In the genomic region with DNA sequence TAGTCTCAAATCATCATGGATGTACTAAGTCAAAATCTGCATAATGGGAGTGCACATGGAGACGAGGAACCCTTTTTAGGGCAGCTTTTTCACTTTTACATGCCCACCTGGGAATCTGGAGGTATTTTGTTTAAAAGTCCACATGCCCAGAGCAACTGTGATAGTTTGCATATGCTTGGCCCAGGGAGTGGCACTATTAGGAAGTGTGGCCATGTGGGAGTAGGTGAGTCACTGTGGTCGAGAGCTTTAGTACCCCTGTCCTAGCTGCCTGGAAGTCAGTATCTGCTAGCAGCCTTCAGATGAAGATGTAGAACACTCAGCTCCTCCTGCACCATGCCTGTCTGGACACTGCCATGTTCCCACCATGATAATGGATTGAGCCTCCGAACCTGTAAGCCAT, we compare ENCODE assay signal across 24 mouse cellular contexts. TPM values are rescaled to one million over a fixed set of nuclear protein-coding genes. Genes with fewer than 3 reads are reported as not detected.
"Had no signal": no experiment of that assay in that cellular context is flagged by ENCODE, and none has a peak within 500 bp of the region (broad histone marks: within the 10 kb centered on the region; RNA-seq: fewer than 3 reads in every experiment).

No protein-coding gene starts in this region.

- H3K4me2 ChIP-seq: heart, embryonic 11.5 days; heart, embryonic 13.5 days; heart, embryonic 15.5 days; hindbrain, embryonic 13.5 days; hindbrain, embryonic 15.5 days; kidney, embryonic 15.5 days; limb, embryonic 13.5 days; limb, embryonic 15.5 days; liver, embryonic 12.5 days had no signal

- H3K27me3 ChIP-seq: heart, embryonic 13.5 days; heart, embryonic 15.5 days; hindbrain, embryonic 13.5 days; hindbrain, embryonic 15.5 days; kidney, embryonic 15.5 days; limb, embryonic 13.5 days; limb, embryonic 15.5 days; liver, embryonic 12.5 days had no signal

- DNase-seq: gastrocnemius, postnatal 14 days; gastrocnemius, postnatal 36 days; heart, adult 18-20 months; heart, postnatal 14 days; heart, postnatal 36 days; kidney, adult 11 months; kidney, adult 2 months; kidney, adult 9 months; kidney, postnatal 14 days; kidney, postnatal 36 days; layer of hippocampus, adult 9-11 months; layer of hippocampus, postnatal 36 days; left cerebral cortex, postnatal 4 days had no signal

- H3K4me3 ChIP-seq: heart, embryonic 13.5 days; heart, embryonic 15.5 days; hindbrain, embryonic 13.5 days; hindbrain, embryonic 15.5 days; kidney, embryonic 15.5 days; limb, embryonic 13.5 days; limb, embryonic 15.5 days; liver, embryonic 12.5 days had no signal

- H3K36me3 ChIP-seq: heart, embryonic 15.5 days; hindbrain, embryonic 13.5 days; hindbrain, embryonic 15.5 days; kidney, embryonic 15.5 days; limb, embryonic 13.5 days; limb, embryonic 15.5 days; liver, embryonic 12.5 days had no signal

RNA-seq across cellular contexts. Expression of a gene that starts 14.4 kb away (rescaled TPM):
- polyA plus RNA-seq: limb, embryonic 11.5 days; liver, adult 2 months had no signal
